Mouse (Mus musculus): Measurements from ENCODE around the gene Ppfia4.

Ppfia4 gene

GRCm38 (mm10) chr1:134339162-134339561 lies 6.4 kb upstream of the Ppfia4 start:
- no peak for DNase-seq (ENCODE audit: low spot score in 2 of 2)

GRCm38 (mm10) chr1:134336958-134337710 lies 4.4 kb upstream of the Ppfia4 start:
- no peak for DNase-seq (ENCODE audit: low spot score in 2 of 2)

GRCm38 (mm10) chr1:134335924-134336810 lies 3.4 kb upstream of the Ppfia4 start:
- no peak for DNase-seq (ENCODE audit: low spot score in 2 of 2)

GRCm38 (mm10) chr1:134335211-134335923 lies 2.6 kb upstream of the Ppfia4 start:
- peak; percentile 53 to 59 for DNase-seq (ENCODE audit: low spot score in 2 of 2)

GRCm38 (mm10) chr1:134334111-134334827 lies 1.5 kb upstream of the Ppfia4 start:
- DNase-seq (ENCODE audit: low spot score in 2 of 2) = no peak

GRCm38 (mm10) chr1:134333371-134334110 lies 813 bp upstream of the Ppfia4 start:
- no peak for DNase-seq (ENCODE audit: low spot score in 2 of 2)

GRCm38 (mm10) chr1:134331879-134332635 lies 671 bp downstream of the Ppfia4 start:
- DNase-seq (ENCODE audit: low spot score in 2 of 2) = peak; percentile 90 to 91

GRCm38 (mm10) chr1:134326841-134327346 lies 5.8 kb downstream of the Ppfia4 start:
- DNase-seq (ENCODE audit: low spot score in 2 of 2) = no peak

GRCm38 (mm10) chr1:134322591-134322990 lies 10.1 kb downstream of the Ppfia4 start:
- DNase-seq (ENCODE audit: low spot score in 2 of 2) = peak in 1 of 2 experiments; percentile 46

GRCm38 (mm10) chr1:134320691-134321301 lies 11.9 kb downstream of the Ppfia4 start:
- DNase-seq (ENCODE audit: low spot score in 2 of 2) = no peak

GRCm38 (mm10) chr1:134318261-134318660 lies 14.5 kb downstream of the Ppfia4 start:
- DNase-seq (ENCODE audit: low spot score in 2 of 2) = no peak

GRCm38 (mm10) chr1:134316361-134316760 lies 16.4 kb downstream of the Ppfia4 start:
- no peak for DNase-seq (ENCODE audit: low spot score in 2 of 2)

GRCm38 (mm10) chr1:134315181-134315580 lies 17.5 kb downstream of the Ppfia4 start:
- no peak for DNase-seq (ENCODE audit: low spot score in 2 of 2)

- DNase-seq (ENCODE audit: low spot score in 2 of 2) = no peak
Observed at GRCm38 (mm10) chr1:134311760-134312159, 21.0 kb downstream of the Ppfia4 start.

GRCm38 (mm10) chr1:134310729-134311128 lies 22.0 kb downstream of the Ppfia4 start:
- DNase-seq (ENCODE audit: low spot score in 2 of 2) = no peak

- no peak for DNase-seq (ENCODE audit: low spot score in 2 of 2)
Observed at GRCm38 (mm10) chr1:134310291-134310690, 22.4 kb downstream of the Ppfia4 start.

GRCm38 (mm10) chr1:134307409-134307808 lies 25.3 kb downstream of the Ppfia4 start:
- DNase-seq (ENCODE audit: low spot score in 2 of 2) = no peak

- DNase-seq (ENCODE audit: low spot score in 2 of 2) = peak in 1 of 2 experiments; percentile 19
Observed at GRCm38 (mm10) chr1:134304940-134305339, 27.8 kb downstream of the Ppfia4 start.

GRCm38 (mm10) chr1:134302568-134303238 lies 30.0 kb downstream of the Ppfia4 start:
- no peak for DNase-seq (ENCODE audit: low spot score in 2 of 2)
